Mouse (Mus musculus): ENCODE results near the gene Tlx3. TPM values are rescaled to one million over a fixed set of nuclear protein-coding genes. Genes with fewer than 3 reads are reported as not detected.

The Tlx3 gene
- polyA plus RNA-seq, 1 experiment from 2014 or later = not detected

- H3K4me1 ChIP-seq (ENCODE audit: control insufficient read depth, insufficient read depth, low read length) = peaks cover 17% of the 10 kb centered on the region
- H3K27me3 ChIP-seq (ENCODE audit: control insufficient read depth, insufficient read depth, low read length) = peaks cover 90% of the 10 kb centered on the region
- H3K4me2 ChIP-seq (replicated peaks; ENCODE audit: low read depth, low read length) = peak overlapping the region; percentile 43
- no peaks in the 10 kb centered on the region for H3K36me3 ChIP-seq (ENCODE audit: control insufficient read depth, insufficient read depth, low read length)
- no peak overlapping the region for H3K9ac ChIP-seq (replicated peaks; ENCODE audit: low read depth, low read length)
- peak overlapping the region; percentile 25 for H3K4me3 ChIP-seq (ENCODE audit: low read depth, low read length)
- H3K27ac ChIP-seq (ENCODE audit: low read length) = no peak overlapping the region
- H3K9me3 ChIP-seq (ENCODE audit: control insufficient read depth, low read depth, low read length) = peaks cover 9% of the 10 kb centered on the region; the same call in 1 of the 2 replicates
- 1% methylated on average over 45 of the region's 45 CpGs for WGBS
- ATAC-seq (ENCODE audit: insufficient number of reproducible peaks, insufficient read depth, low FRiP score, low read depth) = no peak
These were observed 3.3 kb downstream of the Tlx3 start for GRCm38 (mm10) chr11:33199906-33200763.

DNA sequence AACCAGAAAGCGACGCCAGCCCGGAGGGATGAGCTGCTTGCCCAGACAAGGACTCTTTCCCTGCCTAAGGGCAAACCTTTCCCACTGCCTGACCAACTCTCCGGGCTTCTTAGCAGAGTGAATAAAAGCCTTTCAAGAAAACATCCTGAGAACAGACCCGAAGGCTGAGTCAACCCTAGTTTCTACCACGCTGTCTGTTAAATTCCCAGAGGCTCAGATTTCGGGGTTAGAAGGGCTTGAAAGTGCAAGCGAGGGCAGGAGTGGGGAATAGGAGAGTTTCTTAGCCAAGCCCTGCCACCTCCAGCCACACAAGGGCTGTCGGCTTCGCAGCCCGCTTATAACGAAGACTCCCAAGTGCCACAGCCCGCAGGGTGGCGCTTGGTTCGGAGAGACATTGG, 4.3 kb downstream of the Tlx3 start:
- H3K9ac ChIP-seq (replicated peaks; ENCODE audit: low read depth, low read length) = no peak overlapping the region
- no peaks in the 10 kb centered on the region for H3K36me3 ChIP-seq (ENCODE audit: control insufficient read depth, insufficient read depth, low read length)
- H3K9me3 ChIP-seq (ENCODE audit: control insufficient read depth, low read depth, low read length) = peaks cover 9% of the 10 kb centered on the region; the same call in 1 of the 2 replicates
- no peak overlapping the region for H3K4me2 ChIP-seq (replicated peaks; ENCODE audit: low read depth, low read length)
- 4% methylated on average over 15 of the region's 15 CpGs for WGBS
- ATAC-seq (ENCODE audit: insufficient number of reproducible peaks, insufficient read depth, low FRiP score, low read depth) = no peak
- H3K27ac ChIP-seq (ENCODE audit: low read length) = no peak overlapping the region
- peaks cover 85% of the 10 kb centered on the region for H3K27me3 ChIP-seq (ENCODE audit: control insufficient read depth, insufficient read depth, low read length)
- no peak overlapping the region for H3K4me3 ChIP-seq (ENCODE audit: low read depth, low read length)
- peaks cover 17% of the 10 kb centered on the region for H3K4me1 ChIP-seq (ENCODE audit: control insufficient read depth, insufficient read depth, low read length)

- H3K27ac ChIP-seq (ENCODE audit: low read length) = no peak overlapping the region
- ATAC-seq (ENCODE audit: insufficient number of reproducible peaks, insufficient read depth, low FRiP score, low read depth) = no peak
- H3K27me3 ChIP-seq (ENCODE audit: control insufficient read depth, insufficient read depth, low read length) = peaks cover 81% of the 10 kb centered on the region
- no peak overlapping the region for H3K4me2 ChIP-seq (replicated peaks; ENCODE audit: low read depth, low read length)
- H3K9ac ChIP-seq (replicated peaks; ENCODE audit: low read depth, low read length) = no peak overlapping the region
- 25% methylated on average over 22 of the region's 22 CpGs for WGBS
- no peaks in the 10 kb centered on the region for H3K36me3 ChIP-seq (ENCODE audit: control insufficient read depth, insufficient read depth, low read length)
- no peak overlapping the region for H3K4me3 ChIP-seq (ENCODE audit: low read depth, low read length)
- peaks cover 9% of the 10 kb centered on the region; the same call in 1 of the 2 replicates for H3K9me3 ChIP-seq (ENCODE audit: control insufficient read depth, low read depth, low read length)
- peaks cover 17% of the 10 kb centered on the region for H3K4me1 ChIP-seq (ENCODE audit: control insufficient read depth, insufficient read depth, low read length)
These were observed 4.9 kb downstream of the Tlx3 start for GRCm38 (mm10) chr11:33198351-33199116.

GRCm38 (mm10) chr11:33197673-33198072, 5.7 kb downstream of the Tlx3 start:
- Histone ChIP-seq H3K4me1 (ENCODE audit: control insufficient read depth, insufficient read depth, low read length) (peaks cover 14% of the 10 kb centered on the region), H3K27me3 (ENCODE audit: control insufficient read depth, insufficient read depth, low read length) (peaks cover 79% of the 10 kb centered on the region), H3K9me3 (ENCODE audit: control insufficient read depth, low read depth, low read length) (peaks cover 9% of the 10 kb centered on the region; the same call in 1 of the 2 replicates), H3K36me3 (ENCODE audit: control insufficient read depth, insufficient read depth, low read length) (no peaks in the 10 kb centered on the region), H3K4me3 (ENCODE audit: low read depth, low read length) (no peak overlapping the region), H3K27ac (ENCODE audit: low read length) (no peak overlapping the region), H3K4me2 (replicated peaks; ENCODE audit: low read depth, low read length) (no peak overlapping the region), H3K9ac (replicated peaks; ENCODE audit: low read depth, low read length) (no peak overlapping the region)
- WGBS = 23% methylated on average over 15 of the region's 15 CpGs
- ATAC-seq (ENCODE audit: insufficient number of reproducible peaks, insufficient read depth, low FRiP score, low read depth) = no peak

- Histone ChIP-seq H3K27ac (ENCODE audit: low read length) (no peak overlapping the region), H3K9ac (replicated peaks; ENCODE audit: low read depth, low read length) (no peak overlapping the region), H3K4me2 (replicated peaks; ENCODE audit: low read depth, low read length) (no peak overlapping the region), H3K4me3 (ENCODE audit: low read depth, low read length) (no peak overlapping the region), H3K9me3 (ENCODE audit: control insufficient read depth, low read depth, low read length) (peaks cover 9% of the 10 kb centered on the region; the same call in 1 of the 2 replicates), H3K27me3 (ENCODE audit: control insufficient read depth, insufficient read depth, low read length) (peaks cover 73% of the 10 kb centered on the region), H3K36me3 (ENCODE audit: control insufficient read depth, insufficient read depth, low read length) (no peaks in the 10 kb centered on the region), H3K4me1 (ENCODE audit: control insufficient read depth, insufficient read depth, low read length) (peaks cover 14% of the 10 kb centered on the region)
- WGBS = 33% methylated on average over 13 of the region's 13 CpGs
- ATAC-seq (ENCODE audit: insufficient number of reproducible peaks, insufficient read depth, low FRiP score, low read depth) = no peak
These were observed 6.3 kb downstream of the Tlx3 start for GRCm38 (mm10) chr11:33197133-33197514.

DNA sequence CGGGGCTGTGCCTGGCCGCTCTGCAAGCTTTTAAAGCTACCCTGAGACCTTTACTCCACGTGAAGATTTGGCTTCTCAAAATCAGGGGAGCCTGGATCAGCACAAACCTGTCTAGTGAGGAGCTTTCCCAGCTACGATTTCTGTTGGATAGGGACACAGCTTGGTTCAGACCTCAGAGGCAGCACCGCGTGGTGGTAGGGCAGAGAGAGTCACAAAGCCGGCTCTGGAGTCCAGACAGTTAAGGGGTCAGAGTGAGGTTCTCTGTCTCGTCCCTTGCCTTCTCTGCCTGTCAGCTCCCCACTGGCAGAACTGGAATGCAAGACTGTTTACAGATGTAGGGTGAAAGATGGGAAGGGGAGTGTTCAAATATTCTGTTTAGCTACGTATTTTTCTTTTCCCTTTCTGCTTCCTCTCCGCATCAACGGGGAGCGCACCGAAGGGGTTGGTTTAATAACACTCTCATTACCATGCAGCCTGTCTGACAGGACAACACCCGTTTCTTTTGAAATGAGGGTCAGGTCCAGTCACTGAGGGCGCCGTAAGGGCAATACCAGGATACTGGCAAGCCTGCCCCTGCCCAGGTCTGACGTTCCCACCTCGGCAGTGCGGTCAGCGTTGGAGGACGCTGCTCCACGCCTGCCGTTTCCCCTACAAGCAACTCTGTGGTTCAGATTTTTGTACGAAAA, 6.8 kb downstream of the Tlx3 start:
- WGBS = 11% methylated on average over 24 of the region's 24 CpGs
- no peaks in the 10 kb centered on the region for H3K36me3 ChIP-seq (ENCODE audit: control insufficient read depth, insufficient read depth, low read length)
- ATAC-seq (ENCODE audit: insufficient number of reproducible peaks, insufficient read depth, low FRiP score, low read depth) = no peak
- no peak overlapping the region for H3K9ac ChIP-seq (replicated peaks; ENCODE audit: low read depth, low read length)
- H3K27ac ChIP-seq (ENCODE audit: low read length) = no peak overlapping the region
- H3K9me3 ChIP-seq (ENCODE audit: control insufficient read depth, low read depth, low read length) = peaks cover 9% of the 10 kb centered on the region; the same call in 1 of the 2 replicates
- peaks cover 14% of the 10 kb centered on the region for H3K4me1 ChIP-seq (ENCODE audit: control insufficient read depth, insufficient read depth, low read length)
- peaks cover 72% of the 10 kb centered on the region for H3K27me3 ChIP-seq (ENCODE audit: control insufficient read depth, insufficient read depth, low read length)
- no peak overlapping the region for H3K4me3 ChIP-seq (ENCODE audit: low read depth, low read length)
- H3K4me2 ChIP-seq (replicated peaks; ENCODE audit: low read depth, low read length) = no peak overlapping the region

GRCm38 (mm10) chr11:33195531-33196446, 7.6 kb downstream of the Tlx3 start:
- no peak overlapping the region for H3K4me2 ChIP-seq (replicated peaks; ENCODE audit: low read depth, low read length)
- H3K4me1 ChIP-seq (ENCODE audit: control insufficient read depth, insufficient read depth, low read length) = peaks cover 7% of the 10 kb centered on the region
- H3K9me3 ChIP-seq (ENCODE audit: control insufficient read depth, low read depth, low read length) = peaks cover 9% of the 10 kb centered on the region; the same call in 1 of the 2 replicates
- no peak overlapping the region for H3K4me3 ChIP-seq (ENCODE audit: low read depth, low read length)
- H3K27me3 ChIP-seq (ENCODE audit: control insufficient read depth, insufficient read depth, low read length) = peaks cover 70% of the 10 kb centered on the region
- ATAC-seq (ENCODE audit: insufficient number of reproducible peaks, insufficient read depth, low FRiP score, low read depth) = no peak
- WGBS = 6% methylated on average over 25 of the region's 25 CpGs
- no peak overlapping the region for H3K27ac ChIP-seq (ENCODE audit: low read length)
- H3K36me3 ChIP-seq (ENCODE audit: control insufficient read depth, insufficient read depth, low read length) = no peaks in the 10 kb centered on the region
- no peak overlapping the region for H3K9ac ChIP-seq (replicated peaks; ENCODE audit: low read depth, low read length)

All from stomach, embryonic 14.5 days (tissue).